Mouse (Mus musculus) C2C12 (cell line): ENCODE results near the gene Wdr34. TPM values are rescaled to one million over a fixed set of nuclear protein-coding genes. Genes with fewer than 3 reads are reported as not detected.

Source experiments
- H3K27me3 ChIP-seq: one replicate; pipeline ENCODE4 v1.6.1; 2011; ENCODE audit not compliant: control insufficient read depth, insufficient read depth, insufficient read length
- H3K36me3 ChIP-seq: one replicate; pipeline ENCODE4 v1.6.1; 2011; ENCODE audit not compliant: control insufficient read depth, insufficient read depth
- H3K4me3 ChIP-seq: one replicate; pipeline ENCODE4 v1.5.1; 2011; ENCODE audit warnings: mild to moderate bottlenecking, control low read depth; ENCODE audit not compliant: poor library complexity, insufficient read depth, severe bottlenecking
- H3K79me2 ChIP-seq: one replicate; pipeline ENCODE4 v1.6.1; 2011; ENCODE audit not compliant: control insufficient read depth, insufficient read depth
- H3K79me3 ChIP-seq: one replicate; pipeline ENCODE4 v1.6.1; 2011; ENCODE audit warnings: low read depth, control low read depth
- H3ac ChIP-seq: one replicate; pipeline ENCODE3; 2011; ENCODE audit warnings: low read depth; ENCODE audit not compliant: control insufficient read depth, insufficient read length
- CEBPB ChIP-seq: IDR thresholded peaks from one replicate; pipeline ENCODE4 v1.6.1; 2011; ENCODE audit warnings: low read depth, mild to moderate bottlenecking, control low read depth, moderate library complexity
- CTCF ChIP-seq: IDR thresholded peaks from one replicate; pipeline ENCODE4 v1.5.1; 2011; ENCODE audit not compliant: control insufficient read depth, insufficient read depth, insufficient read length
- FOSL1 ChIP-seq: IDR thresholded peaks from one replicate; pipeline ENCODE4 v1.8.0; 2011; ENCODE audit warnings: mild to moderate bottlenecking, low read length; ENCODE audit not compliant: poor library complexity, insufficient read depth, severe bottlenecking
- MAX ChIP-seq: IDR thresholded peaks from one replicate; pipeline ENCODE4 v1.6.1; 2011; ENCODE audit warnings: mild to moderate bottlenecking, control low read depth
- MYOD1 ChIP-seq: IDR thresholded peaks from one replicate; pipeline ENCODE4 v1.6.1; 2011; ENCODE audit warnings: low read depth; ENCODE audit not compliant: control insufficient read depth, insufficient read length
- MYOG ChIP-seq: IDR thresholded peaks from one replicate; pipeline ENCODE4 v1.6.1; 2011; ENCODE audit not compliant: control insufficient read depth, insufficient read length; ENCODE audit errors: extremely low read depth
- USF1 ChIP-seq: IDR thresholded peaks from one replicate; pipeline ENCODE4 v1.6.1; 2011; ENCODE audit warnings: low read depth, mild to moderate bottlenecking, control low read depth, moderate library complexity
- polyA plus RNA-seq: library from polyadenylated mRNA; unstranded; fragments of >200 nt; fragmentation: generic; extraction: Trizol; gene quantifications from one replicate; pipeline ENCODE4 v1.2.1, GENCODE M21; 2012; ENCODE audit warnings: missing spikeins

The Wdr34 gene
- polyA plus RNA-seq, 1 experiment: 16.4 TPM

DNA sequence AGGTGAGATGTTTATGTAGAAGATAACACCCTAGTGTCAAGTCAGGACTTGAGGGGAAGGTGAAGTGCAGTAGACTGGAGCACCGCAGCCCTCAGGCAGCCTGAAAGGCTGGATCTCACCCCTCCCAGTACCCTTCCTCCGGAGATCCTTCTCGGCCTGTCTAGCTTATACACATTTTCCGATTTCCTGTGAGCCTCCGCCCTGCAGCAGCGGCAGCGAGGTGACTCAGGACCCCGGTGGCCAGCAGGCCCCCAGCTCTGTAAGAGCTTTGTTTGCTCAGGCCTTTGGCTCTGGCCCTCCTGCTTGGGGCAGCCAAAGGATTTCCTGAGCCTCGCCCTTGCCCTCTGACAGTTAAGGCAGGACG lies 29.6 kb upstream of the Wdr34 start:
- Histone ChIP-seq H3K36me3 (peaks cover 14% of the 10 kb centered on the region), H3K4me3 (peak overlapping the region; percentile 56), H3ac (peak overlapping the region; percentile 1), H3K27me3 (no peaks in the 10 kb centered on the region), H3K79me2 (peaks cover 1% of the 10 kb centered on the region), H3K79me3 (no peaks in the 10 kb centered on the region)
- TF ChIP-seq MAX (no peak), FOSL1 (no peak)

DNA sequence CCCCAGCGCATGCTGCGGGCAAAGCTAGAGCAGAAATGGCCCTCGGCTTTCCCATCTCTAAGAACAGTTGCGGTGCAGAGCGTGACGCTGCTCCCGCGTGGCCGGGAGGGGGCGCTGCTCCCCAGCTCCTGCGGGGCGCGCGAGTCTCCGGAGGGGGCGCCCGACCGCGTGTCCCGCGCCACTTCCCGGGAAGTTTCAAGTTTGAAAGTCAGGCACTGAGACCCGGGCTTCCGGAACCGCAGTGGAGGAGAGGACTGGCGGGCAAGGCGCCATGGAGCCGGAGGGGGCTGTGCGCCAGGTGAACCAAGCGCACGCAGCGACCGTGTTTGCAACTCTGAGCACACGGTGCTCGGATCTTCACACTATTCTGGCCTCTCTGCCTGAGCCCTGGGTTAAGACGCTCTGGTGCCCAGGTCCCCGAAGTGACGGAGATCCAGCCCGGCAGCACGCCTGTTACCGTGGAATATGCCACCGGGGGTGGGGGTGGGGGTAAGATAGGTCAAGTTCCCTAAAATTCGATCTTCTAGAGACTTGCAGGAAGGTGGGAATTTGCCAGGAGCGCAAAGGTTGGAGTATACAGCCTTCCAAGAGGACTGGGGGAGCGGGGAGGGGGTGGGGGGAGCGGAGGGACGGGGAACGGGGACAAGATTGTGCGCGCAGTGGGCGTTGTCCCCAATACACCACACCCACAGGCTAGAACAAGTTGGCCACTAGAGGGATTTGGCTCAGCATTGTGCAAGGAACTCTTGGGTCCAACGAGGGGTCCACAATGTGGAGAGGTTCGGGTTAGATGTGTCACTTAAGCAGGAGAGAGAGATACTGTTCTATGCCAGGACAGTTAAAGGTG lies 29.0 kb upstream of the Wdr34 start, which contains the start of gene Pkn3:
Gene Pkn3 (plus strand): TSS at position 183 of the 847 bp plus-strand sequence.
- peaks cover 7% of the 10 kb centered on the region for H3K79me2 ChIP-seq
- peak within 1 kb of the TSS; percentile 56 for H3K4me3 ChIP-seq
- peak within 1 kb of the TSS; percentile 53 for H3ac ChIP-seq
- no peak for TF ChIP-seq USF1
- peak; percentile 92 for TF ChIP-seq MAX
- TF ChIP-seq CEBPB: peak; percentile 57
- no peak for TF ChIP-seq FOSL1
- no peak for TF ChIP-seq MYOD1
- peak; percentile 100 for TF ChIP-seq CTCF
- H3K79me3 ChIP-seq: no peaks in the 10 kb centered on the region
- peaks cover 20% of the 10 kb centered on the region for H3K36me3 ChIP-seq
- H3K27me3 ChIP-seq: no peaks in the 10 kb centered on the region

GRCm38 (mm10) chr2:30076959-30077358 lies 28.3 kb upstream of the Wdr34 start:
- no peak overlapping the region for H3ac ChIP-seq
- TF ChIP-seq CEBPB (no peak), USF1 (no peak), MYOG (no peak)
- peak overlapping the region; percentile 56 for H3K4me3 ChIP-seq
- H3K27me3 ChIP-seq: no peaks in the 10 kb centered on the region
- peaks cover 28% of the 10 kb centered on the region for H3K36me3 ChIP-seq
- no peaks in the 10 kb centered on the region for H3K79me3 ChIP-seq
- H3K79me2 ChIP-seq: peaks cover 7% of the 10 kb centered on the region

DNA sequence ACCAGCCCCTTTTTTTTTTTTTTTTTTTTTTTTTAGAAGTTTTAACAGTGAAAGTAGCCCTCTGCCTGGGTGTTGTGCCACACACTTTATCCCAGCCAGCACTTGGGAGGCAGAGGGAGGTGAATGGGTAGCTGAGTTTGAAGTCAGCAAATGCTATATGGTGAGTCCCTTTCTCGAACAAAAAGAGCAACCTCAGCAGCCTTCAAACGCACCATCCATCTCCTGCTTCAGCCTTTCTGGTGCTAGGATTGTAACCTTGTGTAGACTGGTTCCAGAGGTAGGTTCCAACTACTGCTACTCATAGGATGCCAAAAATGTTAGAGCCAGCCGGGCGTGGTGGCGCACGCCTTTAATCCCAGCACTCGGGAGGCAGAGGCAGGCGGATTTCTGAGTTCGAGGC lies 27.8 kb upstream of the Wdr34 start:
- Histone ChIP-seq H3K4me3 (no peak overlapping the region), H3K79me2 (peaks cover 7% of the 10 kb centered on the region), H3K27me3 (no peaks in the 10 kb centered on the region), H3ac (no peak overlapping the region), H3K79me3 (no peaks in the 10 kb centered on the region), H3K36me3 (peaks cover 32% of the 10 kb centered on the region)
- TF ChIP-seq CEBPB (no peak), CTCF (no peak), MAX (no peak), USF1 (no peak), MYOD1 (no peak), MYOG (no peak), FOSL1 (no peak)

- no peak overlapping the region for H3ac ChIP-seq
- H3K79me3 ChIP-seq: peaks cover 1% of the 10 kb centered on the region
- no peaks in the 10 kb centered on the region for H3K27me3 ChIP-seq
- peaks cover 34% of the 10 kb centered on the region for H3K36me3 ChIP-seq
- TF ChIP-seq CEBPB (no peak), MAX (no peak)
- H3K4me3 ChIP-seq: no peak overlapping the region
- peaks cover 8% of the 10 kb centered on the region for H3K79me2 ChIP-seq
These were observed 26.9 kb upstream of the Wdr34 start for GRCm38 (mm10) chr2:30075625-30076024.

DNA sequence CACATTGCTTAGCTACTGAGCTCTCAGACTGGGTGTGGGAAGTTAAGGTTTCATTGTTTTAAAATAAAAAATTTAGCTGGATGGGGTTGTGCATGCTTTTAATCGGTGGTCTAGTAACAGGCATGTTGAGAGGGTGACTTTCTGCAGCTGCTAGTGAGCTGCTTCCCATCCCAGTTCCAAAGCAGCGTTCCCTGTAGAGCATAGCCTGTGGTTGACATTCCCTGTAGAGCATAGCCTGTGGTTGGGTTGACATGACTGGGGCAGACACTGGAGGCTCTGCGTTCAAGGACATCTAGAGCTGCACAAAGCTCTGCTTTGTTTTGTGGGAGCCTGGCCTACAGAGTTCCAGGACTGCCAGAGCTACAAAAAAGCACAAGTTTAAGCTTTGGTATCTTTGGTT lies 24.6 kb upstream of the Wdr34 start:
- no peak for TF ChIP-seq MYOD1
- TF ChIP-seq MYOG: no peak
- no peak for TF ChIP-seq USF1
- no peak overlapping the region for H3K4me3 ChIP-seq
- H3K27me3 ChIP-seq: no peaks in the 10 kb centered on the region
- H3K79me2 ChIP-seq: peaks cover 32% of the 10 kb centered on the region
- peaks cover 22% of the 10 kb centered on the region for H3K79me3 ChIP-seq
- no peak overlapping the region for H3ac ChIP-seq
- peaks cover 57% of the 10 kb centered on the region for H3K36me3 ChIP-seq
